Mouse (Mus musculus): Measurements from ENCODE around the gene Rif1.

DNA sequence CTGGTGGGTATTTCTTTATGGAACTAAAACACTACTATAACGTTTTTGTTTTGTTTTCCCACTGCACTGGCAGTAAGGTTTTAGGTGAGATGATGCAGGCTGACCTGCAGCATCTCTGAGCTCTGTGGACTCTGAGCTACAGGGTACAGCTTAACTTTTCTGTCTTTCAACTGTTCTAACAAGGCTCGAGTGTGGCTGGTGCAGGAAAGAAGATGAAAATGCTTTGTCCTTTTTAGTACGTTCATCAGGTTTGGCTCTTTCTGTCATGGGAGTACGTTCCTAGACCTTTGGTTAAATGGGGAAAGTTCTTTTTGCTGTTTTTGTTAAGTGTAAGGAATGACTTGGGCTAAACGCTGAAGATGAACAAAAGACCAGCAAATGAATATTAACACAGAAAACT, 34.1 kb upstream of the Rif1 start:
- TF ChIP-seq CTCF (IDR thresholded peaks at IDR 0.05; ENCODE audit: extremely low read depth, insufficient read depth, low read length) (no peak), POLR2A (IDR thresholded peaks at IDR 0.05; ENCODE audit: extremely low read depth, insufficient read depth, low read length) (no peak)

Data from cortical plate, adult 2 months (tissue).